In the genomic region with DNA sequence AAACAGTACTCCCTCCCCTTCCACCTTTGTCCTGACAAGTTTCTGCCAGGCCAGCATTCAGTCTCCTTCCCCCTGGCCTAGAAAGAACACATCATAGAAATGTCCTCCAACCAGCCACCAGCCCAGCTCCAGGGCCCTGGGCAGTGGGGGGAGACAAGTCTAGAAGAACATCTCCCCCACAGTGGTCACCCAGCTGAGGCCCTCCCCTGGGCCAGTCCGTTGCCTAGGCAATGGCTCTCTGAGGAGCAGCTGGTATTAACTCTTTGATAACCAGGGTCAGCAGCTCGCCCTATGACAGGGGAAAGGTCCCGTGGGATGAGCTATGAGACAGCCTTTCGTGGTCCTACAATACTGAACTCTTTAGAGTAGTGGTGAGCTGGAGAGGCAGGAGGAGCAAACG, we compare ENCODE assay signal across 11 mouse cellular contexts. TPM values are rescaled to one million over a fixed set of nuclear protein-coding genes. Genes with fewer than 3 reads are reported as not detected.
DNase-seq lines count a peak whose midpoint lies in the region; ATAC-seq and TF ChIP-seq lines count a peak whose summit lies in the region.
"Had no signal": no experiment of that assay in that cellular context is flagged by ENCODE, and none has a peak within 500 bp of the region (broad histone marks: within the 10 kb centered on the region; RNA-seq: fewer than 3 reads in every experiment).

No protein-coding gene starts in this region.

- no peak overlapping the region for H3K4me3 ChIP-seq in hindbrain, embryonic 12.5 days
- H3K4me3 ChIP-seq in hindbrain, embryonic 13.5 days, result no peak overlapping the region
- no peak overlapping the region for H3K4me3 ChIP-seq in intestine, postnatal 0 days (ENCODE audit: low read depth, low read length)
- H3K4me3 ChIP-seq in liver, embryonic 15.5 days (replicated peaks), result no peak overlapping the region
- H3K4me3 ChIP-seq: forebrain, embryonic 15.5 days had no signal

- ATAC-seq in hindbrain, embryonic 12.5 days (ENCODE audit: low FRiP score), result peak; percentile 75
- no peak for ATAC-seq in hindbrain, embryonic 13.5 days (ENCODE audit: low FRiP score)
- no peak for ATAC-seq in intestine, postnatal 0 days
- ATAC-seq in liver, embryonic 15.5 days (ENCODE audit: insufficient read depth), result peak; percentile 28; the same call in 1 of the 2 replicates
- no peak for ATAC-seq in CD4-positive, CD25-positive, alpha-beta regulatory T cell, adult 4 months
- ATAC-seq: forebrain, embryonic 15.5 days had no signal

- WGBS in hindbrain, embryonic 12.5 days, result 14% methylated on average over 5 of the region's 5 CpGs
- WGBS in hindbrain, embryonic 13.5 days, result 22% methylated on average over 5 of the region's 5 CpGs
- WGBS in intestine, postnatal 0 days, result 23% methylated on average over 5 of the region's 5 CpGs
- 46% methylated on average over 5 of the region's 5 CpGs for WGBS in liver, embryonic 15.5 days (ENCODE audit: insufficient replicate concordance)

- H3K4me2 ChIP-seq in hindbrain, embryonic 12.5 days (replicated peaks), result no peak overlapping the region
- no peak overlapping the region for H3K4me2 ChIP-seq in hindbrain, embryonic 13.5 days
- H3K4me2 ChIP-seq in intestine, postnatal 0 days (replicated peaks; ENCODE audit: low read depth), result no peak overlapping the region
- H3K4me2 ChIP-seq in liver, embryonic 15.5 days, result no peak overlapping the region
- H3K4me2 ChIP-seq: forebrain, embryonic 15.5 days had no signal

- no peak overlapping the region for H3K9ac ChIP-seq in hindbrain, embryonic 12.5 days
- H3K9ac ChIP-seq in hindbrain, embryonic 13.5 days, result no peak overlapping the region; the same call in 1 of the 2 replicates
- no peak overlapping the region for H3K9ac ChIP-seq in intestine, postnatal 0 days (ENCODE audit: low read depth, low read length)
- no peak overlapping the region for H3K9ac ChIP-seq in liver, embryonic 15.5 days
- H3K9ac ChIP-seq: forebrain, embryonic 15.5 days had no signal

- no peaks in the 10 kb centered on the region for H3K9me3 ChIP-seq in hindbrain, embryonic 12.5 days (replicated peaks)
- 0 out of 2 replicates have a peak, but pooled peaks cover 3% of the 10 kb centered on the region for H3K9me3 ChIP-seq in hindbrain, embryonic 13.5 days
- no peaks in the 10 kb centered on the region for H3K9me3 ChIP-seq in intestine, postnatal 0 days (ENCODE audit: control insufficient read depth)
- no peaks in the 10 kb centered on the region for H3K9me3 ChIP-seq in liver, embryonic 15.5 days (replicated peaks)
- H3K9me3 ChIP-seq: forebrain, embryonic 15.5 days had no signal

- H3K27me3 ChIP-seq in hindbrain, embryonic 12.5 days, result no peaks in the 10 kb centered on the region
- peaks cover 9% of the 10 kb centered on the region; the same call in 1 of the 2 replicates for H3K27me3 ChIP-seq in hindbrain, embryonic 13.5 days
- no peaks in the 10 kb centered on the region for H3K27me3 ChIP-seq in intestine, postnatal 0 days (replicated peaks; ENCODE audit: control insufficient read depth, insufficient read depth, low read length)
- H3K27me3 ChIP-seq in liver, embryonic 15.5 days, result no peaks in the 10 kb centered on the region
- H3K27me3 ChIP-seq: forebrain, embryonic 15.5 days had no signal

- no peak overlapping the region for H3K27ac ChIP-seq in hindbrain, embryonic 12.5 days
- no peak overlapping the region for H3K27ac ChIP-seq in hindbrain, embryonic 13.5 days
- H3K27ac ChIP-seq in intestine, postnatal 0 days (ENCODE audit: low read depth, low read length), result peak overlapping the region; percentile 50
- 0 out of 2 replicates have a peak overlapping the region, but pooled peaks have one; percentile 33 for H3K27ac ChIP-seq in liver, embryonic 15.5 days (replicated peaks)
- H3K27ac ChIP-seq: forebrain, embryonic 15.5 days had no signal

- H3K4me1 ChIP-seq in hindbrain, embryonic 12.5 days, result peaks cover 37% of the 10 kb centered on the region
- H3K4me1 ChIP-seq in hindbrain, embryonic 13.5 days (replicated peaks), result peaks cover 58% of the 10 kb centered on the region
- 0 out of 2 replicates have a peak, but pooled peaks cover 8% of the 10 kb centered on the region for H3K4me1 ChIP-seq in intestine, postnatal 0 days (replicated peaks; ENCODE audit: control insufficient read depth, insufficient read depth, low read length)
- peaks cover 14% of the 10 kb centered on the region for H3K4me1 ChIP-seq in liver, embryonic 15.5 days (replicated peaks)

- DNase-seq in embryo, embryonic 10 days (ENCODE audit: low spot score), result peak; percentile 42
- no peak for DNase-seq in right cerebral cortex, adult 2 months (ENCODE audit: low spot score in 2 of 2)
- no peak for DNase-seq in spleen, adult 18-20 months
- DNase-seq: right cerebral cortex, postnatal 14 days; thymus, adult 18-20 months had no signal

- no peaks in the 10 kb centered on the region for H3K36me3 ChIP-seq in hindbrain, embryonic 12.5 days
- H3K36me3 ChIP-seq in hindbrain, embryonic 13.5 days, result no peaks in the 10 kb centered on the region
- peaks cover 52% of the 10 kb centered on the region for H3K36me3 ChIP-seq in intestine, postnatal 0 days (ENCODE audit: control insufficient read depth, insufficient read depth)
- no peaks in the 10 kb centered on the region for H3K36me3 ChIP-seq in liver, embryonic 15.5 days (replicated peaks)
- H3K36me3 ChIP-seq: forebrain, embryonic 15.5 days had no signal

- TF ChIP-seq CTCF in intestine, postnatal 0 days (IDR thresholded peaks at IDR 0.05; ENCODE audit: low read depth), result no peak

RNA-seq across cellular contexts. Expression of a gene that starts 33.7 kb away (rescaled TPM):
- 2.6 and 2.9 TPM in 2 replicates for polyA plus RNA-seq in hindbrain, embryonic 12.5 days (2016; fragmentation: Nextera tagmentation; extraction: Ambion mirVana)
- polyA plus RNA-seq in hindbrain, embryonic 13.5 days (2015; fragmentation: Nextera tagmentation; extraction: Ambion mirVana), result 2.2 and 2.5 TPM in 2 replicates
- 10.5 and 12.9 TPM in 2 replicates for polyA plus RNA-seq in intestine, postnatal 0 days (2015; fragmentation: Nextera tagmentation; extraction: Ambion mirVana)
- polyA plus RNA-seq in liver, embryonic 15.5 days (2015; fragmentation: Nextera tagmentation; extraction: Ambion mirVana), result 0.47 and 0.81 TPM in 2 replicates
- 1 to 10 TPM; 6.3 to 7.9 TPM for polyA plus RNA-seq in CD4-positive, CD25-positive, alpha-beta regulatory T cell, adult 4 months (2017; shearing (Covaris generic))

Comparison
In these comparisons a context has a peak if more than half of its experiments do, and no peak if none do; other contexts are left out.
1. ATAC-seq: peak in hindbrain, embryonic 12.5 days (single experiment) and liver, embryonic 15.5 days (single experiment); none in hindbrain, embryonic 13.5 days (single experiment), intestine, postnatal 0 days (single experiment) and CD4-positive, CD25-positive, alpha-beta regulatory T cell, adult 4 months (single experiment).
2. H3K27ac ChIP-seq: peak in intestine, postnatal 0 days (single experiment) and liver, embryonic 15.5 days (single experiment); none in hindbrain, embryonic 12.5 days (single experiment) and hindbrain, embryonic 13.5 days (single experiment).